Mouse (Mus musculus): ENCODE results near the gene Phlpp1. TPM values are rescaled to one million over a fixed set of nuclear protein-coding genes. Genes with fewer than 3 reads are reported as not detected.
A peak's percentile ranks its signal among the peaks of the same experiment; 100 is the strongest.

Gene Phlpp1
- polyA plus RNA-seq, 1 experiment from 2014 or later, result 7.4 TPM

DNA sequence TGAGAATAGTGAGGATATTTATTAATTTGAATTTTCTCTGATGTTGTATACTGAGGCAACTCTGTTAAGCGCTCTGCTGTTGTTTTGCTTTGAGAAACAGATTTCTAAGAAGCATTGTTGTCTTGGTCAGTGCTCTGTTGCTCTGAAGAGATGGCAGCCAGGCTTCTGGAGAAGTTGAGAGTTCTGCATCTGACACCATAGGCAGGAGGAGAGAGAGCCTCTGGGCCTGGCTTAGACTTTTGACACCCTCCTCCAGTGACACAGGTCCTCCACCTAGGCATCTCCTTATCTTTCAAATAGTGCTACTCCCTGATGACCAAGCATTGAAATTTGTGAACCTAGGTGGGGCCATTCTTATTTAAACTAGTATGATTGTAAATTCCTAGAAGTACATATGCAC lies 49.8 kb downstream of the Phlpp1 start:
- Histone ChIP-seq H3K9me3 (ENCODE audit: control insufficient read depth, low read length) (no peaks in the 10 kb centered on the region), H3K9ac (ENCODE audit: low read depth, low read length) (no peak overlapping the region), H3K4me2 (ENCODE audit: low read length) (no peak overlapping the region), H3K4me3 (ENCODE audit: low read length) (no peak overlapping the region), H3K4me1 (ENCODE audit: control insufficient read depth, insufficient read depth, low read depth, low read length) (0 out of 2 replicates have a peak, but pooled peaks cover 2% of the 10 kb centered on the region), H3K27ac (ENCODE audit: low read depth, low read length) (no peak overlapping the region), H3K27me3 (replicated peaks; ENCODE audit: control insufficient read depth, insufficient read depth, low read length) (no peaks in the 10 kb centered on the region), H3K36me3 (ENCODE audit: control insufficient read depth, insufficient read depth, low read length) (no peaks in the 10 kb centered on the region)
- 88% methylated on average over 1 of the region's 1 CpGs for WGBS
- no peak for ATAC-seq

DNA sequence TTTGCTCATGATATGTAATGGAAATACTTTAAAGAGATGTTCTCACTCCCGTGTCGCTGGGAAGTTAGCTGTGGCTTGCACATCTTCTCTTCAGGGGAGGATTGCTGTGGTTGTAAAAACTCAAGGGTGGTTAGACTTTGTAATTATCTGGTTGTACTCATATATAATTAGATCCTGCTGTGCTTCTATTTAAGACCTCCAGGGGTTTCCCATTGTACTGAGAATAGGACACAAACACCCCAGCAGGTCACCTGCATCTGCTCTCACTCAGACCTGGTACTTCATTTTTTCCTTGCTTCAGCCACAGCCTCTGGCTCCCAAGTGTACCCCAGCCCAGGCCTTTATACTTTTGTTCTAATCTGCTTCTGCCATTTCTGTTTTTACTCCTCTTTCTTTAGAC lies 50.4 kb downstream of the Phlpp1 start:
- Histone ChIP-seq H3K36me3 (ENCODE audit: control insufficient read depth, insufficient read depth, low read length) (no peaks in the 10 kb centered on the region), H3K9me3 (ENCODE audit: control insufficient read depth, low read length) (no peaks in the 10 kb centered on the region), H3K27me3 (replicated peaks; ENCODE audit: control insufficient read depth, insufficient read depth, low read length) (no peaks in the 10 kb centered on the region), H3K4me3 (ENCODE audit: low read length) (no peak overlapping the region), H3K9ac (ENCODE audit: low read depth, low read length) (no peak overlapping the region), H3K4me1 (ENCODE audit: control insufficient read depth, insufficient read depth, low read depth, low read length) (0 out of 2 replicates have a peak, but pooled peaks cover 2% of the 10 kb centered on the region), H3K4me2 (ENCODE audit: low read length) (no peak overlapping the region), H3K27ac (ENCODE audit: low read depth, low read length) (no peak overlapping the region)
- WGBS, result 8% methylated on average over 2 of the region's 2 CpGs
- no peak for ATAC-seq

DNA sequence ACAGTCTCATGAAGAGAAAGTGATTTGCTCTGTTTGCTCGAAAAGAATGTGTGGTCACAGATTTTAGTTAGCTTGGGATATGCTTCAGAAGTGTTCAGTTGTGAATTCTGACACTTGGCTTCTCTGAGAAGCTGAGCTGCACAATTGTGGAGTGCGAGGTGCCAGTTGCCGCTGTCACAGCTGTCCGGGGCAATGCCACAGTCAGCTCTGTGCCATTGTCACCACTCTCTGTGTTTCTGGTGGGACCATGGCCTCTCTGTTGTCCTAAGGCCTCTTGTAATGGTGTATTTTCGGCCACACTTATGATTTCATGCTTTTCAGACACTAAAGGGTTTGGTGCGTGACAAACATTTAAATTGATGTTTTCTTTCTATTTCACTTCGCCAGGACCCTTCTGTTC lies 55.1 kb downstream of the Phlpp1 start:
- no peak overlapping the region for H3K4me3 ChIP-seq (ENCODE audit: low read length)

DNA sequence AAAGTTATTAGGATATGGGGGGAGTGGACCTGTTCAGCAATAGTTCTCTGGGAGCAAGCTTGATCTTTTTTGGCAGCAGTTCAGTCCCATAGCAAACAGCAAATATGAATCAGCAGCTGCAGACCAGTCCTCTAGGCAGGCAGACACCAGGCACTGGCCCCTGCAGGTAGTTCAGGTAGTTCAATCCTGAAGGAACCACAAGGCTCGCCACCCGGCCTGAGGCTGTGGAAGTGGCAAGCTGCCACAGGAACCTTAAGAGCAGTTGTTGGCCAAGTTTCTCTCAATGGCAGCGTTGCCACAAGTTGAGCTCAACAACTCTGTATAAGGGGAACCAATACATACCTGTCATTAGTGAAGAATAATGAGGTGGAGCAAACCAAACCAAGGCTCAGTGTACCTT lies 58.8 kb downstream of the Phlpp1 start:
- WGBS, result 91% methylated on average over 3 of the region's 3 CpGs
- no peak for ATAC-seq
- no peaks in the 10 kb centered on the region for H3K4me1 ChIP-seq (ENCODE audit: control insufficient read depth, insufficient read depth, low read depth, low read length)

More for the DNA sequence above, 55.1 kb downstream of the Phlpp1 start:
- no peak overlapping the region for H3K27ac ChIP-seq (ENCODE audit: low read depth, low read length)
- 0 out of 2 replicates have a peak, but pooled peaks cover 2% of the 10 kb centered on the region for H3K4me1 ChIP-seq (ENCODE audit: control insufficient read depth, insufficient read depth, low read depth, low read length)
- H3K9me3 ChIP-seq (ENCODE audit: control insufficient read depth, low read length), result no peaks in the 10 kb centered on the region
- 54% methylated on average over 7 of the region's 7 CpGs for WGBS
- H3K27me3 ChIP-seq (replicated peaks; ENCODE audit: control insufficient read depth, insufficient read depth, low read length), result no peaks in the 10 kb centered on the region
- ATAC-seq, result no peak
- H3K9ac ChIP-seq (ENCODE audit: low read depth, low read length), result no peak overlapping the region
- no peaks in the 10 kb centered on the region for H3K36me3 ChIP-seq (ENCODE audit: control insufficient read depth, insufficient read depth, low read length)
- no peak overlapping the region for H3K4me2 ChIP-seq (ENCODE audit: low read length)

DNA sequence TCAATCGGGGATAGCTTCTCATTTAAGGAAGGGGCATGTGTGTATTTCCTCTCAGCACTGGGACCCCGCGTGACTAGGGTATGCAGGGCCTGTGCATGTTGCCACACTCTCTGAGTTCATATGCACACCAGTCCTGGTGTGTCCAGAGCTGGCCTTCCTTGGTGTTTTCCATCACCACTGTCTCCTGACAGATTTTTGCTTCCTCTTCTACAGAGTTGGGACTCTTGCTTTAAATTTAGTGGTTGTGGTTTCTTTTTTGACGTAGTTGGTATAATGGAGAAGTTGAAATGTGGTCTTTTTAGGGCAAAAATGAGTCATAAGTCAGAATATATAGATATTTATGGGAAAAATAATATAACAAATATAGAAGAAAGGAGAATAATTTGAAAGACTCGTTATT lies 59.8 kb downstream of the Phlpp1 start:
- Histone ChIP-seq H3K36me3 (ENCODE audit: control insufficient read depth, insufficient read depth, low read length) (no peaks in the 10 kb centered on the region), H3K9ac (ENCODE audit: low read depth, low read length) (no peak overlapping the region), H3K9me3 (ENCODE audit: control insufficient read depth, low read length) (no peaks in the 10 kb centered on the region), H3K27me3 (replicated peaks; ENCODE audit: control insufficient read depth, insufficient read depth, low read length) (no peaks in the 10 kb centered on the region), H3K4me2 (ENCODE audit: low read length) (no peak overlapping the region), H3K4me3 (ENCODE audit: low read length) (no peak overlapping the region), H3K27ac (ENCODE audit: low read depth, low read length) (no peak overlapping the region), H3K4me1 (ENCODE audit: control insufficient read depth, insufficient read depth, low read depth, low read length) (no peaks in the 10 kb centered on the region)
- no peak for ATAC-seq
- 90% methylated on average over 5 of the region's 5 CpGs for WGBS

More for the DNA sequence above, 58.8 kb downstream of the Phlpp1 start:
- H3K4me3 ChIP-seq (ENCODE audit: low read length), result no peak overlapping the region
- no peak overlapping the region for H3K4me2 ChIP-seq (ENCODE audit: low read length)
- H3K9ac ChIP-seq (ENCODE audit: low read depth, low read length), result no peak overlapping the region
- H3K36me3 ChIP-seq (ENCODE audit: control insufficient read depth, insufficient read depth, low read length), result no peaks in the 10 kb centered on the region
- H3K9me3 ChIP-seq (ENCODE audit: control insufficient read depth, low read length), result no peaks in the 10 kb centered on the region
- H3K27ac ChIP-seq (ENCODE audit: low read depth, low read length), result no peak overlapping the region
- H3K27me3 ChIP-seq (replicated peaks; ENCODE audit: control insufficient read depth, insufficient read depth, low read length), result no peaks in the 10 kb centered on the region

DNA sequence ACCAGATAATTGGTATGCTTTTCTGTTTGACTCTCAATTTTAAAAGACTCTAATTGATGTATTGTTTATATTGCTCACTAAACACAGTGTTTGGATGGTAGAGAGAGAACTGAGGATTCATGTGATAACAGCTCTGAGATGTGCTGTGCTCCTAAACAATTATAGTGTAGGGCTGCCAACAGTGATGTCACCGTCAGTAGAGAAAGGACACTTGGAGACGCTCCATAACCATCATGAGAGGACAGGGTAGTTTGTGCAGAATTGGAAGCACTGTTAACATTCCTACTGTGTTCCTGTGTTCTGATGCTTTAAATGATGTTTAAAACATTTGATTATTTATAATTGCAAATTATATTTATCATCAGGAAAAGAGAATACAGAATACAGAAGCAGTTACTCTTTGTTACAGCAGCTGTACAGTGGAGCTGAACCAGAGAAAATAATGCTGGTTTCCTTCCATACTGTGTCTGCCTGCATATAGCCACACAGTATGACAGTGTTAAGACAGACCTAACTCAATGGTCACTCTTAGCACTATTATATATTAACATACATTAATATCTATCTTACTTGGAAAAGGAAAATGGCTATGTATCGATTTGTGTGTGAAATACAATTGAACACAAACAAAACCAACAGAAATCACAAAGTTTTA lies 60.4 kb downstream of the Phlpp1 start:
- H3K4me1 ChIP-seq (ENCODE audit: control insufficient read depth, insufficient read depth, low read depth, low read length), result no peaks in the 10 kb centered on the region
- no peaks in the 10 kb centered on the region for H3K27me3 ChIP-seq (replicated peaks; ENCODE audit: control insufficient read depth, insufficient read depth, low read length)
- H3K4me2 ChIP-seq (ENCODE audit: low read length), result no peak overlapping the region
- H3K4me3 ChIP-seq (ENCODE audit: low read length), result no peak overlapping the region
- H3K27ac ChIP-seq (ENCODE audit: low read depth, low read length), result no peak overlapping the region
- H3K9me3 ChIP-seq (ENCODE audit: control insufficient read depth, low read length), result no peaks in the 10 kb centered on the region
- no peaks in the 10 kb centered on the region for H3K36me3 ChIP-seq (ENCODE audit: control insufficient read depth, insufficient read depth, low read length)
- 67% methylated on average over 3 of the region's 3 CpGs for WGBS
- no peak overlapping the region for H3K9ac ChIP-seq (ENCODE audit: low read depth, low read length)
- ATAC-seq, result peak; percentile 65

DNA sequence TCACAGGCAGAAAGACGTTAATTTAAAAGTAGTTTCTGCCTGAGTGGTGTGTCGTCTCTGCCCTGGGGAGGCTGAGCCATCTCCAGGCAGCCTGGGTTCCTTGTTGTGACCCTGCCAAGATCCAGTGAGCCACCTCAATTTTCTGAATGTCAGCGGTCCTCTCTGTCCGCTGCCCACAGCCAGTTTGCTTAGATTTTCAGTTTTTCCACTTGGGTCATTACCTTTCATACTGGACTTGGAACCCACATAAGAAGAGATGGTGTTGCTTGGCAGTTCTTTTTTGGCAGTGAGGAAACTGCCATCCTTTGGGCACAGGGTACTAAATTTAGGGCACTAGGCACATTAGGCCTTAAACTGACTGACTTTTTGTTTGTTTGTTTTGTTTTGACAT lies 60.9 kb downstream of the Phlpp1 start:
- no peaks in the 10 kb centered on the region for H3K9me3 ChIP-seq (ENCODE audit: control insufficient read depth, low read length)
- 63% methylated on average over 4 of the region's 4 CpGs for WGBS
- no peak overlapping the region for H3K27ac ChIP-seq (ENCODE audit: low read depth, low read length)
- H3K9ac ChIP-seq (ENCODE audit: low read depth, low read length), result no peak overlapping the region
- no peaks in the 10 kb centered on the region for H3K4me1 ChIP-seq (ENCODE audit: control insufficient read depth, insufficient read depth, low read depth, low read length)
- H3K4me3 ChIP-seq (ENCODE audit: low read length), result no peak overlapping the region
- H3K36me3 ChIP-seq (ENCODE audit: control insufficient read depth, insufficient read depth, low read length), result no peaks in the 10 kb centered on the region
- no peak for ATAC-seq
- H3K4me2 ChIP-seq (ENCODE audit: low read length), result no peak overlapping the region
- no peaks in the 10 kb centered on the region for H3K27me3 ChIP-seq (replicated peaks; ENCODE audit: control insufficient read depth, insufficient read depth, low read length)

DNA sequence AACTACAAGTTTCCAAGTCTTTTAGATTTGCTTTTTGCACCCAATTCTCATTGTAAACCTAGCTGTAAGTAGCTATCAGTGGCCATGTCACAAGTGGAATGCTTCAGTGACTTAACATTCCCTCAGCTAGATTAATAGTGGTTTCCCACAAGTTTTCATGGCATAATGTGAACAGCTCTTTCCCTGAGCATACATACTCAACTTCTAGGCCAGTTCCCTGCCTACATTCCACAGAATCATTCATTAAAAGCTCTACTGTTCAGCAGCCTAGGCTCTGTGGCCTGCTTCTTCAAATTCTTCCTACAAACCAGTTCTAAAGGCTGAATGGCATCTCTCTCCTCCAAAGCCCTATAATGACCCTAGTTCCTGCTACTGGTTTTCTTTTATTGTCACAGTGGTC lies 65.4 kb downstream of the Phlpp1 start:
- no peak overlapping the region for H3K27ac ChIP-seq (ENCODE audit: low read depth, low read length)
- no peak overlapping the region for H3K9ac ChIP-seq (ENCODE audit: low read depth, low read length)
- H3K36me3 ChIP-seq (ENCODE audit: control insufficient read depth, insufficient read depth, low read length), result no peaks in the 10 kb centered on the region
- no peak for ATAC-seq
- no peaks in the 10 kb centered on the region for H3K9me3 ChIP-seq (ENCODE audit: control insufficient read depth, low read length)
- no peak overlapping the region for H3K4me3 ChIP-seq (ENCODE audit: low read length)
- H3K27me3 ChIP-seq (replicated peaks; ENCODE audit: control insufficient read depth, insufficient read depth, low read length), result no peaks in the 10 kb centered on the region
- H3K4me1 ChIP-seq (ENCODE audit: control insufficient read depth, insufficient read depth, low read depth, low read length), result peaks cover 13% of the 10 kb centered on the region
- no peak overlapping the region for H3K4me2 ChIP-seq (ENCODE audit: low read length)

DNA sequence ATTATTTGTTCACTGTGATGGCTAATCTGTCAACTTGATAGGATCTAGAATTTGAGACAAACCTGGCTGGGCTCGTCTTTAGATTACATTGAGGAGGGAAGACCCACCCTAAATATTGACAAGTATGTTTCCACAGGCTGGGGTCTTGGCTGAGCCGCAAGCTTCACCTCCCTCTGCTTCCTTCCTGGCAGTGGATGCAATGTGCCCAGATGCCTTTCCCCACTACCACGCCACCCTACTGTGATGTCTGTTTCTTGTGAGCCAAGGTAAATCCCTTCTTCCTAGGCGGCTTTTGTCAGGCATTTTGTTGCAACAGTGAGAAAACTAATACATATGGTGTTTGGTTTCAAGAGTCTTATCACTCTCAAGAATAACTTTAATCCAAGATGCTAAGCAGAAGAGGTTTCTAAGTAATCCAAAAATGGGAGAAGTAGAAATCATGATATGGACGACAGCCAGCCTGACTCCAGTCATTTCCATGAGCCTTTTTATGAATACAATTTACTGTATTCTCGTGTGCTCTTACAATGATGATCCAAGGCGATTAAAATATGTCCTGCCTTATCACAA lies 68.6 kb downstream of the Phlpp1 start:
- ATAC-seq, result no peak
- H3K9me3 ChIP-seq (ENCODE audit: control insufficient read depth, low read length), result no peaks in the 10 kb centered on the region
- H3K9ac ChIP-seq (ENCODE audit: low read depth, low read length), result no peak overlapping the region
- H3K4me1 ChIP-seq (ENCODE audit: control insufficient read depth, insufficient read depth, low read depth, low read length), result peaks cover 13% of the 10 kb centered on the region
- H3K4me3 ChIP-seq (ENCODE audit: low read length), result no peak overlapping the region
- no peaks in the 10 kb centered on the region for H3K36me3 ChIP-seq (ENCODE audit: control insufficient read depth, insufficient read depth, low read length)
- WGBS, result 68% methylated on average over 7 of the region's 7 CpGs
- no peak overlapping the region for H3K27ac ChIP-seq (ENCODE audit: low read depth, low read length)
- H3K27me3 ChIP-seq (replicated peaks; ENCODE audit: control insufficient read depth, insufficient read depth, low read length), result no peaks in the 10 kb centered on the region
- H3K4me2 ChIP-seq (ENCODE audit: low read length), result no peak overlapping the region

Data from hindbrain, embryonic 16.5 days (tissue).